Comparison of ENCODE assay signal across 15 mouse cellular contexts in the genomic region with DNA sequence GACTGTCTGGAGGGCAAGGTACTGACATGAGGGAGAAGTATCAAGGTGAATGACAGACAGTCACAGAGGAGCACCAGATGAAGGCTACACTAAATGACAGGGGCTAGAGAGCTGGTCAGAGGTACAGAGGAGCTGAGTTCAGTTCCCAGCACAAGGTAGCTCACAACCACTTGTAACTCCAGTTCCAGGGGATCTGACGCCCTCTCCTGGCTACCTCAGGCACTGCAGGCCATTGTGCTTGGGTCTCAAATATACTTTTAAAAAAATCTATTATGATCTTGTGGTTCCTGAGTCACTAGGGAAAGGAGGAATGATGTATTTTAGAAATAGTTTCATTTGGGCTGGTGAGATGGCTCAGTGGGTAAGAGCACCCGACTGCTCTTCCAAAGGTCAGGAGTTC.
A peak's percentile ranks its signal among the peaks of the same experiment; 100 is the strongest.
DNase-seq lines count a peak whose midpoint lies in the region; ATAC-seq and TF ChIP-seq lines count a peak whose summit lies in the region.
"Had no signal": no experiment of that assay in that cellular context is flagged by ENCODE, and none has a peak within 500 bp of the region (broad histone marks: within the 10 kb centered on the region; RNA-seq: fewer than 3 reads in every experiment).

No protein-coding gene starts in this region.

- no peak for ATAC-seq in liver, embryonic 14.5 days (ENCODE audit: insufficient read depth)
- no peak for ATAC-seq in liver, embryonic 12.5 days
- ATAC-seq: activated CD4-positive, CD25-positive, alpha-beta regulatory T cell, adult 4 months; lung, postnatal 0 days had no signal

- no peaks in the 10 kb centered on the region for H3K27me3 ChIP-seq in liver, embryonic 14.5 days (ENCODE audit: control insufficient read depth, insufficient read depth, low read length)
- no peaks in the 10 kb centered on the region for H3K27me3 ChIP-seq in liver, embryonic 12.5 days (replicated peaks)
- H3K27me3 ChIP-seq in ES-Bruce4 (ENCODE audit: control insufficient read depth, insufficient read depth, low read length, poor library complexity, severe bottlenecking) = no peaks in the 10 kb centered on the region
- H3K27me3 ChIP-seq: embryonic facial prominence, embryonic 13.5 days; limb, embryonic 13.5 days had no signal

- DNase-seq in heart, adult 11 months = peak; percentile 62
- DNase-seq in heart, postnatal 25 days (ENCODE audit: low spot score) = no peak
- DNase-seq in liver, embryonic 14.5 days (ENCODE audit: low read depth in 3 of 3, low spot score in 3 of 3) = no peak
- no peak for DNase-seq in gastrocnemius, adult 8-10 months (ENCODE audit: low spot score in 2 of 2)
- DNase-seq: cerebellum, adult 11-12 months; heart, adult 18-20 months; thymus, postnatal 36 days had no signal

- no peaks in the 10 kb centered on the region for H3K36me3 ChIP-seq in liver, embryonic 14.5 days (replicated peaks; ENCODE audit: control insufficient read depth, insufficient read depth, low read depth)
- no peaks in the 10 kb centered on the region for H3K36me3 ChIP-seq in liver, embryonic 12.5 days
- no peaks in the 10 kb centered on the region for H3K36me3 ChIP-seq in ES-Bruce4 (ENCODE audit: control insufficient read depth, insufficient read depth, low read length, poor library complexity, severe bottlenecking)

- TF ChIP-seq EP300 in liver, embryonic 14.5 days (IDR thresholded peaks at IDR 0.05; ENCODE audit: low read depth) = no peak
- no peak for TF ChIP-seq EP300 in ES-Bruce4 (IDR thresholded peaks at IDR 0.05; ENCODE audit: insufficient read depth, low read depth, low read length)

- no peak overlapping the region for H3K4me2 ChIP-seq in liver, embryonic 14.5 days (ENCODE audit: low read depth)
- H3K4me2 ChIP-seq in liver, embryonic 12.5 days = no peak overlapping the region
- H3K4me2 ChIP-seq: embryonic facial prominence, embryonic 13.5 days; hindbrain, embryonic 14.5 days; limb, embryonic 13.5 days had no signal

- intact Hi-C loops in heart, postnatal 25 days (cut with DNase I) = no loop called here

- H3K9me3 ChIP-seq in liver, embryonic 14.5 days (ENCODE audit: control insufficient read depth, low read length) = no peaks in the 10 kb centered on the region
- peaks cover 3% of the 10 kb centered on the region; the same call in 1 of the 2 replicates for H3K9me3 ChIP-seq in liver, embryonic 12.5 days (replicated peaks)
- H3K9me3 ChIP-seq in ES-Bruce4 (replicated peaks; ENCODE audit: control insufficient read depth, insufficient read depth, low read length, poor library complexity, severe bottlenecking) = no peaks in the 10 kb centered on the region; the same call in 1 of the 2 replicates
- H3K9me3 ChIP-seq: embryonic facial prominence, embryonic 13.5 days had no signal

- TF ChIP-seq POLR2A in ES-Bruce4 (IDR thresholded peaks at IDR 0.05; ENCODE audit: insufficient read depth, low read length) = no peak
- no peak for TF ChIP-seq POLR2A in cortical plate, adult 2 months (IDR thresholded peaks at IDR 0.05; ENCODE audit: extremely low read depth, insufficient read depth, low read length)

- no peak overlapping the region for H3K4me3 ChIP-seq in liver, embryonic 14.5 days (ENCODE audit: insufficient read depth in 1 of 2, low read depth in 2 of 2, low read length in 2 of 2)
- no peak overlapping the region for H3K4me3 ChIP-seq in liver, embryonic 12.5 days
- no peak overlapping the region for H3K4me3 ChIP-seq in ES-Bruce4 (ENCODE audit: low read depth, low read length)
- no peak overlapping the region for H3K4me3 ChIP-seq in cortical plate, adult 2 months (ENCODE audit: insufficient read depth, low read length)
- H3K4me3 ChIP-seq: embryonic facial prominence, embryonic 13.5 days; limb, embryonic 13.5 days had no signal

- 70% methylated on average over 2 of the region's 2 CpGs for WGBS in liver, embryonic 14.5 days (ENCODE audit: insufficient replicate concordance)
- WGBS in liver, embryonic 12.5 days (ENCODE audit: insufficient replicate concordance) = 65% methylated on average over 2 of the region's 2 CpGs

- no peak overlapping the region for H3K9ac ChIP-seq in liver, embryonic 14.5 days (replicated peaks)
- no peak overlapping the region for H3K9ac ChIP-seq in liver, embryonic 12.5 days
- H3K9ac ChIP-seq in ES-Bruce4 (ENCODE audit: low read depth, poor library complexity, severe bottlenecking) = no peak overlapping the region
- H3K9ac ChIP-seq: embryonic facial prominence, embryonic 13.5 days; hindbrain, embryonic 14.5 days; limb, embryonic 13.5 days had no signal

- H3K4me1 ChIP-seq in liver, embryonic 14.5 days (replicated peaks; ENCODE audit: control insufficient read depth in 2 of 2, insufficient read depth in 2 of 2, low read length in 1 of 2) = no peaks in the 10 kb centered on the region
- H3K4me1 ChIP-seq in liver, embryonic 12.5 days = no peaks in the 10 kb centered on the region
- no peaks in the 10 kb centered on the region for H3K4me1 ChIP-seq in ES-Bruce4 (ENCODE audit: control insufficient read depth, insufficient read depth, low read length)
- H3K4me1 ChIP-seq in cortical plate, adult 2 months (ENCODE audit: control insufficient read depth, insufficient read depth, low read length) = peaks cover 6% of the 10 kb centered on the region
- H3K4me1 ChIP-seq: embryonic facial prominence, embryonic 13.5 days; limb, embryonic 13.5 days had no signal

- H3K27ac ChIP-seq in liver, embryonic 14.5 days = no peak overlapping the region
- H3K27ac ChIP-seq in liver, embryonic 12.5 days = no peak overlapping the region
- no peak overlapping the region for H3K27ac ChIP-seq in ES-Bruce4 (ENCODE audit: insufficient read depth, low read length)
- no peak overlapping the region for H3K27ac ChIP-seq in cortical plate, adult 2 months (ENCODE audit: insufficient read depth, low read length)
- H3K27ac ChIP-seq: embryonic facial prominence, embryonic 13.5 days; hindbrain, embryonic 14.5 days; limb, embryonic 13.5 days had no signal

- peak; percentile 33; the same call in 1 of the 2 replicates for TF ChIP-seq CTCF in liver, embryonic 14.5 days (IDR thresholded peaks at IDR 0.05; ENCODE audit: low read depth)
- TF ChIP-seq CTCF in ES-Bruce4 (IDR thresholded peaks at IDR 0.05; ENCODE audit: low read depth, low read length) = peak; percentile 33
- TF ChIP-seq CTCF in cortical plate, adult 2 months (IDR thresholded peaks at IDR 0.05; ENCODE audit: extremely low read depth, insufficient read depth, low read length) = 0 out of 2 replicates have a peak, but pooled peaks have one; percentile 13
